Mouse (Mus musculus) kidney, adult 18-20 months (tissue): ENCODE results near the gene Arhgef3.

Experiments
- DNase-seq: peaks from one replicate; pipeline ENCODE4 v3.0.0; 2021

Gene Arhgef3

DNA sequence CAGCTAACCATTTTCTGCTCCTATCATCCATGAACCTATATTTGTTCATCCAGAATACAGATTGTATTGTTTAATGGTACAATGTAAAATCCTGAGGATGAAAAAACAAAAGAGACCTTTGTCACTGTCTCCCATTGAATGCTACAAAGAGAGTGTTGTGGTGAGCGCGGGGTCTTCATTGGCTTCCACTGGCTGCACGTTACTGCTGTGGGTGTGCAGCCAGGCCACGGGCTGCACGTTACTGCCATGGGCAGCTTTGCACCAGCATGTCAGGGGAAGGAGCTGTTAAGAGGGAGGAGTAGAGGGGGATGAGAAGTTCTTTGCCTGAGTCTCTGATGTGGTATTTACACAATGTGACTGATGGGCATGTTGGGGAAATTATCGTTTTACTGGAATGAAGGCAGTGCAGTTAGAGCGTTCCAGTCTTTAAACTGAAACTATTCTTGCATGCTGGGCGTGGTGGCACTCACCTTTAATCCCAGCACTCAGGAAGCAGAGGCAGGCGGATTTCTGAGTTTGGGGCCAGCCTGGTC, 277.1 kb downstream of the Arhgef3 start:
- DNase-seq: no peak

DNA sequence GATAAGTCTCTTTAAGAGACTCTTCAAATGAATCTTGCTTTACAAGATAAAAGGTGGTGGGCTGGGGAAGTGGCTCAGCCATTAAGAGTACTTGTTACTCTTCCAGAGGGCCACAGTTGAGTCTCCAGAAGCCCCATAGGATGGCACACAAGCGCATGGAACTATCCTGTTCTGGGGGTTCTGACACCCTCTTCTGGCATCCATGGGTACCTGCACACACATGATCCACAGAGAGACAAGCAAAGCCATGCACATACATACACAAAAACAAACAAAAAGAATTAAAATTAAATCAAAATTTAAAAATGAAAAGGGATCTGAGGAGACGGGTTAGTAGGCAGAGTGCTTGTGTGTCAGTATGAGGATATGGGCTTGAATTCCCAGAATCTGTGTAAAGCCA, 278.0 kb downstream of the Arhgef3 start:
- DNase-seq: no peak

DNA sequence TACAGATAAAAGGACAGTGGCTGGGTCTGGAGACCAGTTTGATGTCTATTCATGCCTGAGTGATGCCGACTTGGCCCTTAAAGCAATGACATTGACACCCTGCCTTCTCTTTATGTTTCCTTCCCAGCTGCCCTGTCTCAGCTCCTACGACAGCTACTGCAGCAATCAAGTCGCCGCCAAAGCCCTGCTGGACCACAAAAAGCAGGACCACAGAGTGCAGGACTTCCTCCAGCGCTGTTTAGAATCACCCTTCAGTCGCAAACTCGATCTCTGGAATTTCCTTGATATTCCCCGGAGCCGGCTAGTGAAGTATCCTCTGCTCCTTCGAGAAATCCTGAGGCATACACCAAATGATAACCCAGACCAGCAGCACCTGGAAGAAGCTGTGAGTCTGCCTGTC, 279.1 kb downstream of the Arhgef3 start:
- no peak for DNase-seq

DNA sequence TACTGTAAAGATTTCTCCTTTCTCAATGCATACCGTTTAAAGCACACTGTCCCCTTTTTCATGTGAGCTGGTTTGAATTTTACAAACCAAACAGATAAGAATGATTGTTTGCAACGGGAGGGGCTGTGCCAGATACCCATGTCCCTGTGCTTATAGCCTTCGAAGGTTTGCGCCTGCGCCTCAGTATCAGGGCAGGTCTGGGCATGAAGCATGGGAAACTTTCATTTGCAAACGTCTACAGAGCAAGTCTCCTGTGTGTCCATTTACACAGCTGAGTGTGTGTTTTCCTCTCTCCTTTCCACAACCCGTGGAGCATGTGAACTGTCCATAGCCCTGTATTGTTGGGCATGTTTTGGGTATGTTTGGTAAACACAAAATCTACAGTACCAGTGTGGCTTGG, 281.7 kb downstream of the Arhgef3 start:
- DNase-seq: no peak

DNA sequence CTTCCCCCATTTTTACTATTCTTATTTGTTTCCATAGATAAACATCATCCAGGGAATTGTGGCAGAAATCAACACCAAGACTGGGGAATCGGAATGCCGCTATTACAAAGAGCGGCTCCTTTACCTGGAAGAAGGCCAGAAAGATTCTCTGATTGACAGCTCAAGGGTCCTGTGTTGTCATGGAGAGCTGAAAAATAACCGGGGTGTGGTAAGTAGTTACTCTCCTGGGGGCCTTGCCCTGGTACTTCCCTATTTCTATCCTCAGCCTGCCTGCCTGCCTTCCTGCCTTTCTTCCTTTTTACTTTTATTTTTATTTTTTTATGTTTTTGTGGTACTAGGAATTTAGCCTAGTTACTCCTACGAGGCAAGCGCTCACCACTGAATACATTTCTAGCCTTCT, 282.8 kb downstream of the Arhgef3 start:
- no peak for DNase-seq

DNA sequence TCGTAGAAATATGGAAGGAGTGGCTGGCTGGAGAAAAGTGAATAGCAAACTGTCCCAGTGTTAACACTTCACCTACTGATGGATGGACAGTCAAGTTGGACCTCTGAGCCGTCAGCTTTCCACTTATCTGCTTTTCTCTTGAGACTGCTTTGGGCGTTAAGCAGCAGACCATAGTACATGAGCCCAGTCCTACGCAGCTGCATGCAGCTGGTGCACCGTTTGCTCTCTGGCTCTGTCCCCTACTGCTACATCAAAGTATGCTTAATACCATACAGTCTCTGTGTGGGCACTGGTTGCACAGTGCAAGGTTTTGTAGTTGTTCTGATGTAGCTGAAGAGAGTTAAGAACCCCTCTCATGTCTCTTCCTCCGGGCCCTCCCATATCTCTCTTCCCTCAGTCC, 285.8 kb downstream of the Arhgef3 start:
- DNase-seq: no peak

DNA sequence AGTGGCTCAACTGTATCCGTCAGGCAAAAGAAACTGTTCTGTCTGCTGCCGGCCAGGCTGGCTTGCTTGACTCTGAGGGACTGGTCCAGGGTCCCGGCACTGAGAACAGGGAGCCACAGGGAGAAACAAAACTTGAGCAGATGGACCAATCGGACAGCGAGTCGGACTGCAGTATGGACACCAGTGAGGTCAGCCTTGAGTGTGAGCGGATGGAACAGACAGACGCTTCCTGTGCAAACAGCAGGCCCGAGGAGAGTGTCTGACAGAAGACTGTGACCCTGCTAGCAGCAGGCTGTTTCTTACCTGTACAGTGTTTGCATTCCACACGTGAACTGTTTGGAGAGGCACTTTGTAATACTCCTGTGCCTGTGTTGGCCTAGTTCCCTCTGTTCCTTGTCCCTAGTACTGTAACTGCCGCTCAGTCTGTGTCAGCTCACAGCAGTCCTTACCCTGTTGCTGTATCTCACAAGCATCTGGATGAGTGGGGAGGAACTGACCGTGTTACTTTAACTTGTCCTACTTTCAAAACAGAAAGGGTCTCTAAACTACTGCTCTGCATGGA, 287.1 kb downstream of the Arhgef3 start:
- no peak for DNase-seq

DNA sequence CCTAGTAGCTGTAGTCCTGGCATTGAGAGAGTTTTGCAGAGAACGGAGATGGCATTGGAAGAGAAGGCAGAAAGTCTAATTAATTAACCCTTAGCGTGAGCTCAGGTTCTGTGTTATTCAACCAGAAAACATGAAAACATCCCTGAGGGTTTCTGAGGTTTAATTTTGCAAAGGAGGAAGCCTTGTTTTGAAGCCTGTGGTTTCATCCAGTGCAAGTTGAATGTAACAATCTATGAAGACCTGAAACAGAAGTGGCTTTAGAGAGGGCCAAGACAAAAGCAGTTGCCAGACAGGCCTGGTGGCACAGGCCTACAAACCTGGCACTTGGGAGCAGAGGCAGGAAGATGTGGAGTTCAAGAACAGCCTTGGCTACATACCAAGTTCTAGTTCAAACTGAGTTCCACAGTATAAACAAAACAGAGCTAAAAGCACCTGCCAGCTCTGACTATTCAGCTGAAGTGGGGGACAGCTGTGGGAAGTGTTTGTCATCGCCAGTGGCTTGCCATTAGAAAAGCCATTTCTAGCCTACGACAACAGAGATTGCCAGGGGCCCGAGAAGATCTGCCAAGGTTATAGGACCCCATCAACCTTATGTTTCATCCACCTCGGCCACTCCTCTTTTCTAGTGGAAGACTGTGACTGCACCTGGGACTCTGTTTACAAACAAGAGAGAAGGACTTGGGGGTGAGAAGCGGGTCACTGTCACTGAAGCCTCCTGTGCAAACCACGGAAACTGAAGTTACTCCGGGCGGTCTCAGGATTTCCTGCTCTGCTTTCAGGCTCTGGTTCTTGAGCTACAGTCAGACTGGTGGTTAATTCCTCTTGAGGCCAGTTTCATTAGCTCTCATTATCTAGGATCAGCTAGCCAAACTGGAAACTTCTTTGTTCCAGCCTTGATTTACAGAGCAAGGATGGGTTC, 287.9 kb downstream of the Arhgef3 start:
- DNase-seq: no peak

DNA sequence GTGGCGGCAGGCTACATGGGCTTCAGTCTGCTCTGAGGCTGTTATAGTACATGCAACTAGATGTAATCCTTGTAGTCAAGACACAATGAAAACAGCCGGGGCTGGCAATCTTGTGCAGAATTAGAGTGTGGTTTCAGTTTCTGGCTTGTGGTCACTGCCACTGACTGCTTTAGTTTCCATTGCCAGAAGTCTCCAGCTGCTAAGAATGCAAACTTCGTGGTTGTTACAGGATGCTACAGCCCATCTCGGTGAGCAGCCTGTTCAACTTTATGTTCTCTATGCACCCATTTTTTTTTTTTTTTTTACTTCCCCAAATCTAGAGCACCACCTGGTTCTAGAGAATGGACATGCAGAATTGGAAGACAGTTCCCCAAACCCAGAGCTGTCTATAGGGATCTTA, 290.8 kb downstream of the Arhgef3 start:
- DNase-seq: no peak

DNA sequence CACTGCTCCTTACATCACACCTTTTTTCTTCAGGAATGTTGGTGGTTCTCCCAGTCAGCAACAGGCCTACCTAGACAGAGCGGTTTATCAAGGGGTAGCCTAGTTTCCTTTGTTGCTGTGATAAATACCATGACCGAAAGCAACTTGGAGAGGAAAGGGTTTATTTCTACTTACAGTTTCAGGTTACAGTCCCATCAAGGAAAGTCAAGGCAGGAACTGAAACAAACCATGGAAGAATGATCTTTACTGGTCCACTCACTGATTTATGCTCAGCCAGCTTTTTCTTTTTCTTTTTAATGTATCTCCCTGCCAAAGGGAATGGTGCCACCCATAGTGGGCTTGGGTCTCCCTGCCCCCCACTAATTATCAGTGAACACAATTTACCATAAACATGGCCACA, 291.2 kb downstream of the Arhgef3 start:
- DNase-seq: no peak

DNA sequence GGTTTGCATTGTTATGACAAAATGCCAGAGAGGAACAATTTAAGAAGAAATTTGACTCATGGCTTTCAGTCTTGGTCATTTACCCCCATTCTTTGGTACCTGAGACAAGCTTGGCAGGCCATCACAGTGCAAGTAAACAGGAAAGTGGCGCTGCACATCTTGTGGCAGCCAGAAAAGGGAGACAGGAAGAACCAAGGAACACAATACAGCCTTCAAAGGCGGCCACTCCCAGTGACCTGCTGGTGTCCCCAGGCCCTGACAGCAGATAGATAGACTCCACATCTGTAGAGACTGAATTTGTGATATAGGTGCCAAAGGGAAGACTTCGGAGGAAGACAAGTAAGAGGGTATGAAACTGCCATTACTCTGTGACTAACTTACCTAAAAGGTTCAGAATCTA, 293.5 kb downstream of the Arhgef3 start:
- DNase-seq: no peak

DNA sequence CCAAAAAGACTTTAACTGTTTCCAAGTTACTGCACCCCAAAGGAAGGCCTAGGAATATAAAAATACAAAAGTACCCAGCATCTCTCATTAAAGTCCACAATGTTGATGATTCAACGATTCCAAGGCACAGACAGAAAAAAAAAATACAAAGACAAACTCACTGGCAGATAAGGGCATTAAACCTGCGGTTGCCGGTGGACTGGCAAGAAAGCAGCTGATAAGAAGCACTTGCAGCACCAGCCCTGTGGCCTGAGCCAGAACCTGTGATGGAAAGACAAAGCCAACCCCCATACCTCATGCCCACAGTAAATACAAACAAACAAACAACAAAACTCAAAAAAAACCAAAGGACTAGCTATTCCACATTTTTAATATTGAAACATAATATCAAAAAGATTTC, 295.0 kb downstream of the Arhgef3 start:
- DNase-seq: no peak

DNA sequence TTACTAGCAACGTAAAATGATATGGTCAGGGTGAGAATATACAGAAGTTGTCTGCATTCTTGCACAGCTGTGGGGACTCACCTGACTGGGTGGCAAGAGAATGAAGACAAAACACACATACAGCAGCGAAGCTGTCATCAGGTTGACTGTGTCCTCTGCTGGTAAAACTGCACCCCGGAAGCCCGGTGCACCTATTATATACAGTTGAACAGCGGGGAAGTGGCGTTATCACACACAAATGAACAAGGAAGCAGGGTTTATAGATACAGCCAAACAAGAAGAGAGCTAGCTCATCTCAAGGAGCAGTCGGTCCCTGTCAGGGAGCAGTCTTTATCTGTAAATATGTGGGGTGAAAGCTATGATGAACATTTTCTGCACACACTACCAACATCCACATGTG, 296.8 kb downstream of the Arhgef3 start:
- DNase-seq: no peak

DNA sequence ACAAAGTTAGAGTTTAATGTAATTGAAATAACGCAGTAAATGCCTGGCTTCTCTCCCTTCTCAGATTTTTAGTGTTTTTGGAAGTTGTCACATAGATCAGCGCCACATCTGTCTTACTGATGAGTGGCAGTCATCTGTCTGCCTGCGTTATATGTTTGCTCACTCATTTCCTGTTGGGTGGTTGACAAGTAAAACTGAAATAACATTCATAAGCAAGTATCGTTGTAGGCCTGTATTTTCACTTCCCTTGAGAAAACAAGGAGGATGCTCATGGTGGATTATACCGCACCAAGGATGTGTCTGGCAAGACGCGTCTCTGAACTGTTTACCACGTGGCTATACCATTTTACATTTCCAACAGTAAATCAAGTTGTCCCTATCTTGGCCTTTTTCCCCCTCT, 298.0 kb downstream of the Arhgef3 start:
- no peak for DNase-seq

DNA sequence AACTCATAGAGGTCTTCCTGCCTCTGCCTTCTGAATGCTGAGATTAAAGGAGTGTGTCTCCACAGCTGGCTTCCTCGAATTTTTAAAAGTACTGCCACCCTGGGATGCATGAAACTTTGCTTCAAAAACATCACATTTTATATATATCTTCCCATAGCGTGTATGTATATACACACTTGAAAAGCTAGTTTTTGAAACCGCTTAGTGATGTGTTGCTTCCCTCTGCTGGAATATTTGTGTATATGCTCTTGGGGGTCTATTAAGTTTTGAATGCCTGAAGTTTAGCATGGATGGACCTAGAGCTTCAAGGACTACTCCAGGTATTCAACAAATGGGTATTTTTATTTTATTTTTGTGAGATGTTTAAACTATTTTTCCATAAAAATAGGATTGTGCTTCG, 299.3 kb downstream of the Arhgef3 start:
- no peak for DNase-seq

DNA sequence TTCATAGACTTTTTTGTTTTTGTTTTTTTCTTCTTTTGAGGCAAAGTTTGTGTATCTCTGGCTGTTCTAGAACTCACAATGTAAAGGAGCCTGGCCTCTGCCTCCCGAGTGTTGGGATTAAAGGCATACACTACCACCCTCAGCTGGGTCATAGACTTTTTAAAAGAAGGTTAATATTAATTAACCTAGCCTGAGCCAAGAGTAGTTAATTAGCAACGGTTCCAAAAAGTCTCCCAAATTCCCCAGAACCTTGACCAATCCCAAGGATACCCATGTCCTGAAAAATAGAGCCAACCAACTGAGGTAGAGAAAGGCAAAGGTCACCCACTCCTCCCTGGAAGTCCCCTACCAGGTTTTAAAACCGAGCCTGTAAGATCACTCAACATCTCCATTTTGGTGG, 306.1 kb downstream of the Arhgef3 start:
- no peak for DNase-seq

DNA sequence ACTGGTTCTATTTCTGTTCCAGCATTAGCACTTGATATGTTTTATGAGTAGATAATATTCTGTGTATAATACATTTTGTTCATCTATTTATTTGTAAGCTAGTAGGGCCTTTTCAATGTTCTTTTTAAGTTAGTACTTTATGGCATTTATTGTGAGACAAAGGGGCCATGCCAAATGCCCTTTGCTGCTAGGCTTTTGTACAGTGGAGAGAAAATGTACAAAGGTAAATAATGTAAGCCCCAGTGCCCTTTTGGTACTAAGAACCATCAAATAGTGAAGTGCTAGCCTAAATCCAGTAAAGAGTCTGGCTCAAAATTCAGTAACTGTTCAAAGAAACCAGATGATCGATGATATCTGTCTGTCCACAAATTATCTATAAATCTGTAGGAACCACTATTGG, 307.6 kb downstream of the Arhgef3 start:
- DNase-seq: no peak

DNA sequence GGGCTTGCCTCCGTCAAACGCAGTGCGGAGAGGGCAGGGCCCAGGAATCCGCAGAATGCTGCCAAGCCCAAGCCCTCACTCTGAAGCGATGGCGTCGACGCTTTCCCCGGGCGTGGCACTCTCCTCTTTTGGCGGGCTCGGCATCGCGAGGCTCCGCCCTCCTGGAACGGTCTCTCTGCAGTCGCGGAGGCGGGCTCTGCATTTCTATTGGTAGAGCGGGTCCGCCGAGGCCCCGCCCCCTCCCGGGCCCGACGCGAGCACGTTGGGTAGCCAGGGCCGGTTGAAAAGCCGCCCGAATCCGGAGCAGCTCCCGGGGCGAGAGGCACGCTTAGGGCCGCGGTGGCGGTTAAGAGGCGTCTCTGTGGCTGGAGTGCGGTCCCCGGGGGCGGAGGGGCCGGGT, 313.9 kb downstream of the Arhgef3 start, which contains the start of gene Fam208a:
Fam208a (plus strand) TSS at position 262 of the 400 bp plus-strand sequence.
- peak; percentile 96 for DNase-seq

DNA sequence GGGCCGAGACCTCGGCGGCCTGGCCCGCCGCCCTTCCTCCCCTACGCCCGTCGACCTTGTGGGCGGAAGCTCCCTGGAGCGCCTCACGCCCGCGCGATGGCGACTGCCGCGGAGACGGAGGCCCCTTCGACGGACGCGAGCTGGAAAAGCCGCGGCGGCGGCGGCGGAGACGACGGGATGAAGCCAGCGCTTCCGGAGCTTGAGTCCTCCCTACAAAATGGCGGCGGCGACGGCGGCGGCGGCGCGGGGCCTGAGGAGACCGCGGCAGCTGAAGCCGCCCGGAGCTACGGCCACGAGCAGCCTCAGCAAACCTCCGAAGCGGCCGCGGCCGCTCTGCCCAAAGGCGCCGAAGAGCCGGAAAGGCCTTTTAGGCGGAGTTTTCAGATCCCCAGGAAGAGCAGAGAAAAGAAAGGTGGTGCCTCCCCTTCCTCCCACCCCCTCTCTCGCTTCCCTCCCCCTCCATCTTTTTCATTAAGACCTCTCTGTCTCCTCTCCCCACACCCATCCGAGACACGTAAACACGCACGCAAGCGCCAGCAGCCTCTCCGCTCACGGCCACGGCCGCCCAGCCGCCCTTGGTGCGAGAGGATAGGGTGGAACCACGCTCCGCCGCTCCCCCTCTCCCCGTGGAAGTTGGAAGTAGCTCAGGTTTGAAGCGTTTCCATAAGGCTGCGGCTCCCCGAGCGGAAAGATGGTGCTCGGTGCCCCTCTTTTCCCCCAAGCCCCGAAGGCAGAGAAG, 314.4 kb downstream of the Arhgef3 start:
- DNase-seq: peak; percentile 82

DNA sequence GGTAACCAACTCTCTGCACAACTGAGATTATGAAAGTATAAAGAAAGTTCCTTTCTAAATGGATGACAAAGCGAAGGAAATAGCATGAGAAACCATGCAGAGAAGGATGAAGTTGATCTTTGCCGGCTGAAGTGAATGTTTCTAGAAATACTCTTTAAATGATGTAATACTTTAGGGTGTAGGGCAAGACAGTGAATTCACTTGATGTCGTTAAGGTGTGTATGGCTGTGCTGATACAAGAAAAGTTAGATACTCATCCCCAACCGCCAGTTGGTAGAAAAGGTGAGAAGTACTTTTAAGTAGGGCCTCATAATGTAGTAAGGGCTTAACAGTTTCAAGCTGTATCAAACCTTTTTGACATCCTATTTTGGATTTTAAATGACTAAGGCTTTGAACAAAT, 315.6 kb downstream of the Arhgef3 start:
- no peak for DNase-seq

DNA sequence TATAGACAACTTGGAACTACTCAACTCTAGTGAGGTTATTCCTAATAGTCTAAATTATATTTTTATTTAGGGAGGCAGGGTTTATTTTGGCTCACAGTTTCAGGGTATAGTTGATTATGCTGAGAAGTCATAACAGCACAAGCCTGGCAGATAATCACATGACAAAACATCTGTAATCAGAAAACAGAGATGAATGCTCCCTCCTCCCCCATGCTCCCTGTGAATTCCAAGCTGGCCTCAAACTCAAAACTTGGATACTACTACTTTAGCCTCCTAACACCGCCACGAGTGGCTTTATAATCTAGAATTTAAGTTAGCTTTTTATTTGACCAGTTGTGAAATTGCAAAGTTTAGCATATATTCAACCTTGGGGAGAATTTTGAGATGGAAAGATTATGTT, 317.4 kb downstream of the Arhgef3 start:
- DNase-seq: no peak

DNA sequence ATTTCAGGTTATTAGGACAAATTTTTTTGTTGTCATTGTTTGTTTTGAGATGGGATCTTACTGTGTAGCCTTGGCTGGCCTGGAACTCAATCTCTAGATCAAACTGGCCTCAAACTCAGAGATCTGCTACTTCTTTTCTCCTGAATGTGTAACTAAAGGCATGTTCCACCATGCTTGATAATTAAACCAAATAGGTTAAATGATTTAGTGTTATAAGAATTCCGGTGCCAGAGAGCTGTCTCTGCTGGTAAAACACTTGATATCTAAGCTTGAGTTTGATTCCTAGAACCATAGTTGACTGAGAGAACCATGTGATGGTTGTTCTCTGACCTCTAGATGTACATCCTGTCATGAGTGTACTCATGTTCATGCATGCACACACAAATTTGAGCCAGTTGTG, 321.4 kb downstream of the Arhgef3 start:
- DNase-seq: no peak

DNA sequence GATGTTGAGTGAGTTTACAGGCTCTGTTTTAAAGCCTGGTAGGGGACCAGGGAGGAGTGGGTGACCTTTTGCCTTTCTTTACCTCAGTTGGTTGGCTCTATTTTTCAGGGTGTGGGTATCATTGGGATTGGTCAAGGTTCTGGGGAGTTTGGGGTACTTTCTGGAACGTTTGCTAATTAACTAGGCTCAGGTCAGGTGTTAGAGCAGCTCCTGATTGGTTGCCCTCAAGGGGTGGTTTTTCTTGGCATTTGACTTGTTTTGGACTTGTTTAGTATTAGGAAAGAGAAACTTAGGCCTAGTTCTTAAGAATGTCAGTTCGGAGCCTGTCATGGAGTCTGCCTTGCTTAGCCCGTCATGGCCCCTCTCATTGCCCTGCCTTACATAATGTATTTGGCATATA, 322.1 kb downstream of the Arhgef3 start:
- no peak for DNase-seq

DNA sequence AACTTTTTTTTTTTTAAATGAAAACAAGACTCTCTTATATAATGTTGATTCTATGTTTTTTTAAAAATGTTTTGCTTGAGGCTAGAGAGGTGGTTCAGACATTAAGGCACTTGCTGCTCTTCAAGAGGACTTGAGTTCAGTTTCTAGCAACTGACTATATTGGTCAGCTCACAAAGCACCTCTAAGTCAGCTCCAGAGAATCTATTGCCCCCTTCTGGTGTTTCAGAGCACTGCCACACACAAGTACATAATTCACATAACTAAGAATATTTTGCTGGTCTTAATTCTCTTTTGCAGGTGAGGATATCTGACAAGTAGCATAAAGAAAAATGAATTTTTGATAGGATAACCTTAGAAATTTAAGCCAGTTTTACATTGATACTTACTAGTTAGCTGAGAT, 326.2 kb downstream of the Arhgef3 start:
- no peak for DNase-seq
